Mouse (Mus musculus) stomach, postnatal 0 days (tissue): ENCODE measurements at regions not wholly inside any gene's neighbourhood (a gene's known extent, or its start where the extent isn't known, plus 50 kb on each side); places are given as distances from the start of the nearest gene placed in this dataset.

Experiments used
- CTCF ChIP-seq: IDR thresholded peaks from 2 replicates; pipeline ENCODE4 v1.5.1; 2016; ENCODE audit warnings: antibody characterized with exemption, low read depth, mild to moderate bottlenecking, moderate library complexity
- EP300 ChIP-seq: optimal IDR thresholded peaks from 2 replicates; pipeline ENCODE3; 2016; ENCODE audit warnings: antibody characterized with exemption

DNA sequence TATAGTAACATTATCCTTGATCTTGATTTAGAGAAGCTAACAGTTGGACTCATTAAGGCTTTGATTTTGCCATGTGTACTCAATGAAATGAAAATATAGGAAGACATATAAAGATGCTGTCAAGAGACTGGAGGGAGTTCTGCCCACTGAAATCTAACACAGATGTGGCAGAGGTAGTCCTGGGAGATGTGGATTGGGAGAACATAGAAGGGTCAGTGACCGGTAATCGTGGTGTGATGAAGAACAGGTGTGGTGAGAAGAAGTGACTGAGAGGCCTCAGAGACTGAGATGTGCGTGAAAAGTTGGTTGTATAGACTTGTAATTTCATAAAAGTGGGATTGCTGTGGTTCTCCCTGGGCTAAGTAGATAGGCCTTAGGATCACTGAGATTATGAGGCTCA lies 600.9 kb upstream of the Frg1 start:
- no peak for TF ChIP-seq CTCF
- no peak for TF ChIP-seq EP300
